Mouse (Mus musculus): ENCODE data around the gene Aqp6. TPM values are rescaled to one million over a fixed set of nuclear protein-coding genes. Genes with fewer than 3 reads are reported as not detected.

The Aqp6 gene
- total RNA-seq, 1 experiment: 0.36 TPM

DNA sequence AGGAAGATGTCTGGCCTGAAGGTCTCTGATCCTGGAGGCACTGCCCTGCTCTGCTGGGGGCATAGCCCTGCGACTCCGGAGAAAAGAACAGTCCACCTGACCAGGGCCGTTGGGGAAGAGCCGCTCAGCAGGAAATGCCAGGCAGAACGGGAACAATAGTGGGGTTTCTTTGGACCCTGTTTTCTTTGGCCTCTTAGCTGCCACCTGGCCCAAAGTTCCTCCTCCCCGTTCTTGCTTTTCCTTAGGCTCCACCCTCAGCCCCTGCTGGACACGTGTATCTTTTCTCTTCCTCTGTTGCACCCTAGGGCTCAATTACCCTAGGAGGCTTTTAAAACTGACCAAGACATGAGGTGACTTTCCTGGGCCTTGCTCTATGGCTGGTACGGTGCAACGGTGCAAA lies 12.0 kb upstream of the Aqp6 start:
- no peaks in the 10 kb centered on the region for H3K36me3 ChIP-seq (ENCODE audit: control insufficient read depth, insufficient read depth, low read length, poor library complexity, severe bottlenecking)
- TF ChIP-seq CHD2 (IDR thresholded peaks at IDR 0.05; ENCODE audit: low read depth, low read length) (no peak), ZNF384 (IDR thresholded peaks at IDR 0.05; ENCODE audit: low read depth, low read length) (no peak), HCFC1 (IDR thresholded peaks at IDR 0.05; ENCODE audit: borderline replicate concordance, insufficient read depth, low read length) (no peak), ZC3H11A (IDR thresholded peaks at IDR 0.05; ENCODE audit: borderline replicate concordance, low read depth, low read length) (no peak), MAFK (IDR thresholded peaks at IDR 0.05; ENCODE audit: insufficient read depth, low read depth, low read length) (no peak)
- H3K9ac ChIP-seq (ENCODE audit: insufficient read depth, low read depth, low read length, poor library complexity, severe bottlenecking): no peak overlapping the region
- no peaks in the 10 kb centered on the region for H3K9me3 ChIP-seq (ENCODE audit: control insufficient read depth, insufficient read depth, low read depth, low read length)
- in situ Hi-C loops (cut with MboI; ENCODE audit: low sequenced_read_pairs in 2 of 2, unreplicated experiment in 2 of 2): no loop called here
- no peak overlapping the region for H3K4me3 ChIP-seq (ENCODE audit: insufficient read depth in 1 of 2, low read depth in 1 of 2, low read length in 2 of 2, poor library complexity in 1 of 2, severe bottlenecking in 1 of 2)
- peaks cover 4 to 13% of the 10 kb centered on the region in 2 experiments; a peak in 3 of 4 replicates for H3K4me1 ChIP-seq (ENCODE audit: control insufficient read depth in 2 of 2, insufficient read depth in 2 of 2, low read length in 2 of 2, poor library complexity in 1 of 2)
- no peak for DNase-seq (ENCODE audit: low read depth, low spot score)
- H3K27ac ChIP-seq (ENCODE audit: insufficient read depth, low read depth, low read length, poor library complexity, severe bottlenecking): no peak overlapping the region

DNA sequence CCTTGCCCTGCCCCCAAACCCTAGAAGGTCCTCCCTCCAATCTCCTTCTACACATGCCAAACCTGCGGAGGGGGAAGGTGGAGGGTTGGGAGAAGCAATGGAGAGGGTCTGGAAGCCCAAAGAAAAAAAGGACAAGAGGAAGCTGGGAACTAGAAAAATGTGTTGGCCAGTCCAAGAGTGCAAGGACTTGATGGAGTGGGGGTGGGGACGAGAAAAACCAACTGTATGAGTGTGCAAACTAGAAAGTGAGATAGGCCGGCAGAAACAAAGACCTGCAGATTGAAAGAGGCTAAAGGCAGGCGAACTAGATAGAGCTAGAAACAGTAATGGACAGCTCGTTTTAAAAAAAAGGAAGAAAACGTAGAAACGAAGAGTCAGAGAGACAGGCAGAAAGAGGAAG lies 11.5 kb upstream of the Aqp6 start:
- Histone ChIP-seq H3K9ac (ENCODE audit: insufficient read depth, low read depth, low read length, poor library complexity, severe bottlenecking) (no peak overlapping the region), H3K27ac (ENCODE audit: insufficient read depth, low read depth, low read length, poor library complexity, severe bottlenecking) (no peak overlapping the region), H3K4me3 (ENCODE audit: insufficient read depth in 1 of 2, low read depth in 1 of 2, low read length in 2 of 2, poor library complexity in 1 of 2, severe bottlenecking in 1 of 2) (no peak overlapping the region), H3K9me3 (ENCODE audit: control insufficient read depth, insufficient read depth, low read depth, low read length) (no peaks in the 10 kb centered on the region), H3K4me1 (ENCODE audit: control insufficient read depth in 2 of 2, insufficient read depth in 2 of 2, low read length in 2 of 2, poor library complexity in 1 of 2) (peaks cover 0 to 9% of the 10 kb centered on the region in 2 experiments; a peak in 3 of 4 replicates), H3K36me3 (ENCODE audit: control insufficient read depth, insufficient read depth, low read length, poor library complexity, severe bottlenecking) (no peaks in the 10 kb centered on the region)
- in situ Hi-C loops (cut with MboI; ENCODE audit: low sequenced_read_pairs in 2 of 2, unreplicated experiment in 2 of 2): no loop called here
- no peak for DNase-seq (ENCODE audit: low read depth, low spot score)
- TF ChIP-seq ZC3H11A (IDR thresholded peaks at IDR 0.05; ENCODE audit: borderline replicate concordance, low read depth, low read length) (no peak), HCFC1 (IDR thresholded peaks at IDR 0.05; ENCODE audit: borderline replicate concordance, insufficient read depth, low read length) (no peak), ZNF384 (IDR thresholded peaks at IDR 0.05; ENCODE audit: low read depth, low read length) (no peak), CHD2 (IDR thresholded peaks at IDR 0.05; ENCODE audit: low read depth, low read length) (no peak), MAFK (IDR thresholded peaks at IDR 0.05; ENCODE audit: insufficient read depth, low read depth, low read length) (no peak)

DNA sequence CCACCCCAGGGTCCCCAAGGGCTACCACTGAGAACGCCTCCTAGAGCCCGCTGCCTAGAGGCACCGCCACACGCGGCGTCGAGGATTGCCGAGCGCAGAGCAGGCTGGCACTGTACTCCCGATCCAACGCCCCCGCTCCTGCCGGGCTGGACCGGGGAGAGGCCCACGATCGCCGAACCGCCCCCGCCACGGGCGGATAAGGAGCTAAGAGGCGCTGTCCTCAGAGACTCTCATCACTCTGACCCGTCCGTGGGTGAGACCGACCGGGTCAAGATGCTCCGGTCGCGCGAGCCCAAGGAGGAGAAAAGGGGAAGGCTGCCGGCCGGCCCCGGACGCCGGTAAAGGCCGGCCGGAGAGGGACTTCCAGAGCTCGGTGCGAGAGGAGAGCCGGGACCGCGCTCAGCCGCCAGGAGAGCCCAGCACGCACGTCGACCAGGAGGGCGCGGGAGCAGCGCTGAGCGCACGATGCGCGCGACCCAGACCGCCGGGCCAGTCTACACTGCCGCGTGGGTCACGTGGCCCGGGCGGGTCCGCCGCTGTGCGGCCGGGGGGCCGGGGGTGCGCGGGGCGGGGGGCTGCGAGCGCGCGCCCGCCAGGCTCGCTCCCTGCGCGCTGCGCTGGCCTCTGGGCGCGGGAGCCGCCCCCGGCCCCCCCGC lies 10.6 kb upstream of the Aqp6 start, which contains the start of gene Aqp5:
TSS of gene Aqp5 (plus strand) at position 354 of the 656 bp plus-strand sequence.
- peaks cover 0 to 3% of the 10 kb centered on the region in 2 experiments; a peak in 1 of 4 replicates for H3K4me1 ChIP-seq (ENCODE audit: control insufficient read depth in 2 of 2, insufficient read depth in 2 of 2, low read length in 2 of 2, poor library complexity in 1 of 2)
- peak within 1 kb of the TSS; percentile 64 for H3K9ac ChIP-seq (ENCODE audit: insufficient read depth, low read depth, low read length, poor library complexity, severe bottlenecking)
- no peaks in the 10 kb centered on the region for H3K9me3 ChIP-seq (ENCODE audit: control insufficient read depth, insufficient read depth, low read depth, low read length)
- in situ Hi-C loops (cut with MboI; ENCODE audit: low sequenced_read_pairs in 2 of 2, unreplicated experiment in 2 of 2): no loop called here
- no peaks in the 10 kb centered on the region for H3K36me3 ChIP-seq (ENCODE audit: control insufficient read depth, insufficient read depth, low read length, poor library complexity, severe bottlenecking)
- peak within 1 kb of the TSS; percentile 69 to 70 for H3K4me3 ChIP-seq (ENCODE audit: insufficient read depth in 1 of 2, low read depth in 1 of 2, low read length in 2 of 2, poor library complexity in 1 of 2, severe bottlenecking in 1 of 2)
- no peak for DNase-seq (ENCODE audit: low read depth, low spot score)
- H3K27ac ChIP-seq (ENCODE audit: insufficient read depth, low read depth, low read length, poor library complexity, severe bottlenecking): no peak within 1 kb of the TSS
- TF ChIP-seq CHD2 (IDR thresholded peaks at IDR 0.05; ENCODE audit: low read depth, low read length): no peak

DNA sequence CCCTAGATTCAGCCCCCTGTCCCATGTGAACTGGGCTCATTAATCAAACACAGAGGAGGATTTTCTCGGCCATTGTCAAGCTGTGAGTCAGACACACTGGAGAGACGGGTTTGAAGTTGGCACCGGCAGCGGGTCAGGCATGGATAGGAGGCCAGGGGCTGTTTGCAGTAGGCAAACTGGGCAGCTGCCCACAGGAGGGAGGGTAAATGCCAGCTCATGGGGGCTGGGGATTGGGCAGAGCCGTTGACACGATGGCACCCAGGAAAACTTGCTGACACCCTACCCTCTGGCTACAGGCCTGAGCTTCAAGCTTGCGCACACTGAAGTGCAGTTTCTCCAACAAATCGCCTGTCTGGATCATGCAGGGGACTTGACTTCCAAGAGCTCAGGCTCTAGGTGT lies 9.0 kb upstream of the Aqp6 start:
- in situ Hi-C loops (cut with MboI; ENCODE audit: low sequenced_read_pairs in 2 of 2, unreplicated experiment in 2 of 2): no loop called here
- peaks cover 0 to 6% of the 10 kb centered on the region in 2 experiments; a peak in 1 of 4 replicates for H3K4me1 ChIP-seq (ENCODE audit: control insufficient read depth in 2 of 2, insufficient read depth in 2 of 2, low read length in 2 of 2, poor library complexity in 1 of 2)
- H3K4me3 ChIP-seq (ENCODE audit: insufficient read depth in 1 of 2, low read depth in 1 of 2, low read length in 2 of 2, poor library complexity in 1 of 2, severe bottlenecking in 1 of 2): no peak overlapping the region
- no peak for DNase-seq (ENCODE audit: low read depth, low spot score)
- no peak overlapping the region for H3K9ac ChIP-seq (ENCODE audit: insufficient read depth, low read depth, low read length, poor library complexity, severe bottlenecking)
- H3K9me3 ChIP-seq (ENCODE audit: control insufficient read depth, insufficient read depth, low read depth, low read length): no peaks in the 10 kb centered on the region
- H3K36me3 ChIP-seq (ENCODE audit: control insufficient read depth, insufficient read depth, low read length, poor library complexity, severe bottlenecking): no peaks in the 10 kb centered on the region
- no peak overlapping the region for H3K27ac ChIP-seq (ENCODE audit: insufficient read depth, low read depth, low read length, poor library complexity, severe bottlenecking)
- no peak for TF ChIP-seq ZNF384 (IDR thresholded peaks at IDR 0.05; ENCODE audit: low read depth, low read length)
- no peak for TF ChIP-seq HCFC1 (IDR thresholded peaks at IDR 0.05; ENCODE audit: borderline replicate concordance, insufficient read depth, low read length)
- TF ChIP-seq CHD2 (IDR thresholded peaks at IDR 0.05; ENCODE audit: low read depth, low read length): no peak

DNA sequence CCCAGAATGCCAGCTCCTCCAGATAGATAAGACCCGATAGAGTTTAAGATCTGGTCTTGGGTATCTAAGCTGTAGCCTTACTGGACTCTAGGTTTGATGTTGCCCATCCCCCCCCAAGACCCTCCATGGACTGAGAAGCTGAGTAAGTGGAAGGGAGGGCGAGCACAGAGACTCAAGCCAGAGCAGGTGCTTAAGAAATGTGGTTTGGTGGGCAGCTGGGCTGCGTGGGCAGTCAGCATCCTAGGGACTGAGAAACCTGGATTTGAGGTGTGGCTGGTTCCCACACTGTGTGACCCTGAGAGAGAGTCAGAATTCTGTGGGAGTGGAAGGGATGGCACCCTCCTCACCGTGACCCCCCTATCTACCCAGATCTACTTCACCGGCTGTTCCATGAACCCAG lies 8.3 kb upstream of the Aqp6 start:
- no peaks in the 10 kb centered on the region for H3K36me3 ChIP-seq (ENCODE audit: control insufficient read depth, insufficient read depth, low read length, poor library complexity, severe bottlenecking)
- no peak overlapping the region for H3K4me3 ChIP-seq (ENCODE audit: insufficient read depth in 1 of 2, low read depth in 1 of 2, low read length in 2 of 2, poor library complexity in 1 of 2, severe bottlenecking in 1 of 2)
- no peak for DNase-seq (ENCODE audit: low read depth, low spot score)
- in situ Hi-C loops (cut with MboI; ENCODE audit: low sequenced_read_pairs in 2 of 2, unreplicated experiment in 2 of 2): no loop called here
- TF ChIP-seq HCFC1 (IDR thresholded peaks at IDR 0.05; ENCODE audit: borderline replicate concordance, insufficient read depth, low read length) (no peak), CHD2 (IDR thresholded peaks at IDR 0.05; ENCODE audit: low read depth, low read length) (no peak), ZNF384 (IDR thresholded peaks at IDR 0.05; ENCODE audit: low read depth, low read length) (no peak), ZC3H11A (IDR thresholded peaks at IDR 0.05; ENCODE audit: borderline replicate concordance, low read depth, low read length) (no peak), MAFK (IDR thresholded peaks at IDR 0.05; ENCODE audit: insufficient read depth, low read depth, low read length) (no peak)
- no peaks in the 10 kb centered on the region for H3K9me3 ChIP-seq (ENCODE audit: control insufficient read depth, insufficient read depth, low read depth, low read length)
- no peak overlapping the region for H3K27ac ChIP-seq (ENCODE audit: insufficient read depth, low read depth, low read length, poor library complexity, severe bottlenecking)
- peaks cover 0 to 10% of the 10 kb centered on the region in 2 experiments; a peak in 1 of 4 replicates for H3K4me1 ChIP-seq (ENCODE audit: control insufficient read depth in 2 of 2, insufficient read depth in 2 of 2, low read length in 2 of 2, poor library complexity in 1 of 2)
- H3K9ac ChIP-seq (ENCODE audit: insufficient read depth, low read depth, low read length, poor library complexity, severe bottlenecking): no peak overlapping the region

Measured in ES-E14 (cell line).